Mouse (Mus musculus) inflammation-experienced regulatory T-cells, adult 6 months (primary cell): ENCODE measurements around the gene Ran. TPM values are rescaled to one million over a fixed set of nuclear protein-coding genes. Genes with fewer than 3 reads are reported as not detected.
A peak's percentile ranks its signal among the peaks of the same experiment; 100 is the strongest.
"Not testable (repeated sequence)": the region's sequence is repeated elsewhere in the genome, so short reads cannot be mapped to it uniquely, and the experiment has no call there.

ENCODE experiments used
- ATAC-seq: one replicate; pipeline ENCODE4 v1.8.0; 2017
- polyA plus RNA-seq, 3 experiments: library from polyadenylated mRNA; unstranded; fragments of 100-300 nt; shearing (Covaris generic); gene quantifications; one replicate each; pipeline ENCODE4 v1.2.1; 2017

Gene Ran
- polyA plus RNA-seq = 100 to 1,000 TPM; 221 to 494 (median 253) TPM

- ATAC-seq = peak; percentile 76
These were observed at the start of gene Ran for GRCm38 (mm10) chr5:129019497-129020299. Gene Ran, plus strand, starts transcription at chr5:129020069.

- ATAC-seq = no peak
These were observed 49.0 kb upstream of the Ran start for GRCm38 (mm10) chr5:128970878-128971277.

- ATAC-seq = peak; percentile 67
These were observed 48.6 kb upstream of the Ran start for GRCm38 (mm10) chr5:128971298-128971697.

GRCm38 (mm10) chr5:128976266-128976665 is 43.6 kb upstream of the Ran start:
- ATAC-seq = no peak

- not testable (repeated sequence) for ATAC-seq
These were observed 42.4 kb upstream of the Ran start for GRCm38 (mm10) chr5:128977466-128977865.

GRCm38 (mm10) chr5:128978957-128979356 is 40.9 kb upstream of the Ran start:
- ATAC-seq = no peak

- no peak for ATAC-seq
These were observed 39.0 kb upstream of the Ran start for GRCm38 (mm10) chr5:128980857-128981256.

- peak; percentile 76 for ATAC-seq
These were observed 38.3 kb upstream of the Ran start for GRCm38 (mm10) chr5:128981607-128982006.

GRCm38 (mm10) chr5:128984536-128984935 is 35.3 kb upstream of the Ran start:
- no peak for ATAC-seq

- ATAC-seq = no peak
These were observed 33.9 kb upstream of the Ran start for GRCm38 (mm10) chr5:128985946-128986345.

- ATAC-seq = no peak
These were observed 32.5 kb upstream of the Ran start for GRCm38 (mm10) chr5:128987141-128987954.

GRCm38 (mm10) chr5:129000706-129001468 is 19.0 kb upstream of the Ran start:
- ATAC-seq = no peak

GRCm38 (mm10) chr5:129002571-129003011 is 17.3 kb upstream of the Ran start:
- ATAC-seq = no peak

GRCm38 (mm10) chr5:129005416-129005815 is 14.5 kb upstream of the Ran start:
- ATAC-seq = no peak

- ATAC-seq = no peak
These were observed 13.7 kb upstream of the Ran start for GRCm38 (mm10) chr5:129006031-129006788.

- no peak for ATAC-seq
These were observed 12.5 kb upstream of the Ran start for GRCm38 (mm10) chr5:129007105-129007957.

GRCm38 (mm10) chr5:129008008-129008407 is 11.9 kb upstream of the Ran start:
- ATAC-seq = peak; percentile 17

GRCm38 (mm10) chr5:129008412-129008826 is 11.4 kb upstream of the Ran start, which contains the start of gene Stx2:
Gene Stx2, minus strand, starts transcription at chr5:129008574.
- ATAC-seq = peak; percentile 97

- ATAC-seq = no peak
These were observed 10.3 kb upstream of the Ran start for GRCm38 (mm10) chr5:129009577-129009976.

GRCm38 (mm10) chr5:129010937-129011336 is 8.9 kb upstream of the Ran start:
- no peak for ATAC-seq

- ATAC-seq = no peak
These were observed 4.8 kb upstream of the Ran start for GRCm38 (mm10) chr5:129015020-129015419.
